Mouse (Mus musculus) central nervous system, embryonic 18 days (tissue): ENCODE measurements around the gene Gria4. TPM values are rescaled to one million over a fixed set of nuclear protein-coding genes. Genes with fewer than 3 reads are reported as not detected.

Experiments used
- polyA plus RNA-seq: library from polyadenylated mRNA; depleted of rRNA; stranded (reverse); fragments of >200 nt; gene quantifications from 2 replicates; pipeline ENCODE4 v1.2.3, GENCODE M21; 2012; rRNA removed

Gene Gria4
- 48.0 and 51.0 TPM in 2 replicates for polyA plus RNA-seq

DNA sequence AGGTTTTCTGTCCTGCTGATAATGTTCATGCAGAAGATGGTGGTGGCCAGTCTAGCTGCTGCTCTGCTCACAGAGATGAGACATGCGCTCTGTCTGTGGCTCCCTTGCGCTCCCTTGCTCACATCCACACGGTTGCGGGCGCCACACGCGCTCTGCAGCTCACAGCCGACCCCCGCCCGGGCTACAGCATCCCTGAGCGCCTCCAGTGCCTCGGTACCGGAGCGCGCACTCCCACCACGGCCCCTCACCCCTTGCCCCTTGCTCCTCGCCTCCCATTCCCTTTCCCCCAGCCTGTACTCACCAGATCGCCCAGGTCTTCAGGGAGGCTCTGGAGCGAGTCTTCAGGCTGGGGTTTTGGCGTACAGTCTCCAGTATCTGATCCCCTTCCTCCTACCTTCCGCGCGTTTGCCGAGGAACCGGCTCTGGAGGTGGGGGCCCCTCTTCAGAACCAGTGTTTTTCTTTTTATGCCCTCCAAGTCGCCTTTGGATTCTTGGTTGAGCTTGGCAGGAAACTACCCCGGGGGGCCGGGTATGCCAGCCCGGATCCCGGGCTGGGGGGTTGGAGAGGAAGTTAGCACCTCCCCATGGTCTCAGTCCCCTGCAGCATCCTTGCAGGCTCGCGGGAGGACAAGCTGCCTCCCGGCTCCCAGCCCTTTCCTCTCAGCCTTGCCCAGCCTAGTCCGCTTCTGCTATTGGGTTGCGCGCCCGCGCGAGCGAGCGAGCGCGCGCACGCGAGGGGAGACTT lies at the start of gene Gria4:
TSS of gene Gria4 (minus strand) at position 691 of the 745 bp plus-strand sequence.

GRCm38 (mm10) chr9:4375828-4376639 lies 420.0 kb downstream of the Gria4 start, which contains the start of gene Msantd4:
Gene Msantd4 (plus strand): TSS chr9:4376562.

